Mouse (Mus musculus) CD4-positive helper T cell, adult 2 months (primary cell): Measurements from ENCODE around the gene Celf5.
A peak's percentile ranks its signal among the peaks of the same experiment; 100 is the strongest.

ENCODE experiments used
- DNase-seq: peaks from one replicate; pipeline ENCODE4 v3.0.0-alpha.2; 2012; ENCODE audit warnings: low read depth, missing footprints, low spot score

Gene Celf5

DNA sequence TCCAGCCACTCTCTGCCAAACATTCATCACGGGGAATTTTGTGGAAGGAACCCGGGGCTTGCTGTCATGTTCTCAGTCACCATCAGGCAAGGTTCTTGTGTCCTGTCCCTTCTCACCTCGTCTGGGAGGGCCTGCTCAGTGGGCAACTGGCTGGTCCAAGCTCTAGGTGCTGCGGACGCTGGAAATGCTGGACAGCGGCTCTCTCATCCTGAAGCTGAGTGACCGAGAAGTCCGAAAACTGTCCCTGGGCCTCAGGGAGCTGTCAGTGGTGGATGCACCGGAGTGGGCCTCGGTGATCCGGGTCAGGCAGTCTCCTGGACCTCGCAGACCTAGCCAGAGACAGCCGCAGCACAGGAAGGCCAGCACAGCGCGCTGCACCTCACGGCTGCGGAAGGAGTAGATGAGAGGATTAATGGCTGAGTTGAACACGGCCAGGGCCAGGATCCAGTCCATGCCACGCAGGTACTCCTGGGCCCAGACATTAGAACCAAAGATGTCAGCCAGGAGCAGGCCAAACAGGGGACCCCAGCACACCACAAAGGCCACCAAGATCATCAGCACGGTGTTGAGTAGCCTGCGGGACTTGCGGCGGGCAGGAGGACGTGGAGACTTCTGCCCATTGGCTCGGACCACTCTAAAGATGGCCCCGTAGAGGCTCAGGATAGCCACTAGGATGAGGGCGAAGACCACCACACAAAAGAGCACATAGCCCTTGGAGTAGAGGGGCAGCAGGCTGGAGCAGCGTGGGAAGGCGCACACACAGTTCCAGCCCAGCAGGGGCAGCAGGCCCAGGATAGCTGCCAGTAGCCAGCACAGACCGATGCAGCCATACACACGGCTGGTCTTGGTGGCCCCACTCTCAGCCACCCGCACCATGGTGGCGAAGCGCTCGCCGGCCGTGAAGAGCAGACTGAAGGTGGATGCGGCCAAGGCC lies 16.1 kb upstream of the Celf5 start:
- DNase-seq = peak; percentile 52

DNA sequence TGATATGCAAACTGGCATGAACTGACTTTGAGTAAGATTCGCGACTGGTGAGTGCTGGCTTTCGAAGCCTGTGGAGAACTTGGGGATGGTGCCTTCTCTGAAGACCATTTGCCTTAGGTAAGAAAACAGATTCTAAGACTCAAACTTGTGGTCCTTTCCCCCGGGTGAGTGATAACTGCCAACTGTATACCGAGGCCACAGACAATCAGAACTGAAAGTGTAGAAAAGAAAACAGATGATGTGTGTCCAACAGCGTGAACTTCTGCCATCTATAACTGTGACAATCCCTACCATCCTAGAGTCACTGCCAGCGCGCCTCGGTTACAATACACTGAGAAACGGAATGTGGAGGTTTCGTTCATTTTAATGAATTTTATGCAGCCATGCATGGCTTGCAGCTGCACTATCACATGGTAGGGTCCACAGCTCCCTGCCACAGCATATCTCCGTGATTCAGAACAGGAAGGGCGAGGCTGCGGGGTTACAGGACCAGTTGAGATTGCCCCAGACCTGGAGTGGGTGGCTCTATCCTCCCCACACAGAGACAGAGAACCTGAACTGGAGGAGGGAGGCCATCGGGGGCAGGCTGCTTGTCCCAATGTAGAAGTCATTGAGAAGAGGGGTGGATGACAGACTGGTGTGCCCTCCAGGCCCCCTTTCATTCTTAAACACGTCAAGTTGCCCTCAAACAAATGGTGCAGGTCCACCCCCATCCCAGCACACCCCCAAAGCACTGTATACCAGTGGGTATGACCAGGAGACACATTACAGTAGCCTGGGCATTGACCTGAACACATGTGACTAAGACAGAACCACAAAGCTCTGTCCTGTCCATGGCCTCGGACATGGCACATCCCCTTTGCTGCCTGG lies 15.1 kb upstream of the Celf5 start:
- no peak for DNase-seq

DNA sequence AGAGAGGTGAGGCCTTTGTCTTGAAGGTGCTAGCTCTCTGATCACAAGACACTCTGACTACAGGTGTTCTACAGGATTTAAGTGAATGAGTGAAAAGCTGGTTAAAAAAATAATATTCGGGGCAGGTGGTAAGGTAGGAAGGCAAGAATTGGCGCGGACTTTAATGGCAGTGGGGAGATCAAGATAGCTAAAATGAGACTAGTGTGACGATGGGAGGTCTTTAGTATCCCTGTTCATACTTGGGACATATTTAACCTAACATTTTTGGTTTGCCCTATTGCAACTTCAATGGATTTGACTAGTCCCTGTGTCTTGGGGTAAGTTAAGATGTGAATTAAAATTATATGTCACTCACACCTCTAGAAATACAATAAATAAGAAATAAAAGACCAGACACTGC lies 14.5 kb upstream of the Celf5 start:
- DNase-seq = no peak

DNA sequence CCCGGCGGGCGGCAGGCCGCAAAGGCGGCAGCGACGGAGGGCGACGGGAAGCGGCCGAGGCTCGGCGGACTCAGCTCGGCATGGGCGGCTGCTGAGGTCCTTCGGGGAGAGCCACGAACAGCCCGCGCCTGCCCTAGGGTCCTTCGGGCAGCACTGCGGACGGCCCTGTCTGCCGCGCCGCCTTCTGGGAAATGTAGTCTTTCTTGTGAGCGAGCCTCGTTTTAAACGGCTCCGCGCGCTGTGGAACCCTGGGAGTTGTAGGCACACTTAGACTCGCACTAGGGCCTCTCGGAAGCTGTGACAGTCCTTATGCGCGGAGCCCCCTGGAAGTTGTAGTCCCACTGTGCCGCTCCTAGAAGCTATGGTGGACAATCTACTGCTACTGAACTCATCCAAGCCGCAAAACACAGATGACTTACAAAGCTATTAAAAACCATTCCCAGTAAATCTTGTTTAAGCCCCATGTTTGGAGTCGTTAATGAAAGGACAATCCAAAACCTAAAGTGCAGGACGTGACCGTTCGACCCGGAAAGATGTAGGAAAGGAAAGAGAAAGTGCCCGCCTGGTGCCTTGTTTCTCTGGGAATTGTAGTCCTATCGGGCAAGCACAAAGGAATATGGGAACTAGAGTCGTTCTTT lies 13.9 kb upstream of the Celf5 start, which contains the start of gene Ncln:
TSS of gene Ncln (minus strand) at position 129 of the 638 bp plus-strand sequence.
- DNase-seq = peak; percentile 98

DNA sequence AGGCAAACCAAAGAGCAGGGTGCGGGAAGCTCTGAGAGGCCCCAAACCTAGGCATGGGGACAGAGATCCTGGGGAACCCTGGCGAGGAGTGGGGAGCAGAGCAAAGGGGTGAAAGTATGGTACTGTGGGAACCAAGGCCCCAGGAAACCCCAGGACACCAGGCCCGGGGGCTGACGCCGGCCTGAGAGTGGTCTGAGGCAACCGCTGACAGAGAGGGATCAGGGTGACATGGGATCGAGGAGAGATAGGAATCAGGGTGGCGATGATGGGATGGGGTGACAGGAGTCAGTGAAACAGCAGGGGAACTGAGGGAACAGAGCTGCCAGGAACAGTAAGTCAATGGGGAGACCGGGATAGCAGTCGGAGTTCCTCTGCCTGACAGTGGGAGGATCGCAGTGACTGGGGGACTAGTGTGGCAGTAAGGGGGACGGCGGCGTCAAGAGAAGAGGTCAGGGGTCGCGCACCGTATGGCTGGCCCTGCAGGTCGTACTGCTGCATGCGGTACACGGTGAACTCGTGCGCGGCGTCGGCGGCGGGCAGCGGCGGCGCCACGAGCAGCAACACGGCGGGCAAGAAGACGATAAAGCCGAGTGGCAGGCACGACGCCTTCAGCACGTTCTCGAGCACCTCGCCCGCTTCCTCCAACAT lies 13.2 kb upstream of the Celf5 start:
- no peak for DNase-seq

DNA sequence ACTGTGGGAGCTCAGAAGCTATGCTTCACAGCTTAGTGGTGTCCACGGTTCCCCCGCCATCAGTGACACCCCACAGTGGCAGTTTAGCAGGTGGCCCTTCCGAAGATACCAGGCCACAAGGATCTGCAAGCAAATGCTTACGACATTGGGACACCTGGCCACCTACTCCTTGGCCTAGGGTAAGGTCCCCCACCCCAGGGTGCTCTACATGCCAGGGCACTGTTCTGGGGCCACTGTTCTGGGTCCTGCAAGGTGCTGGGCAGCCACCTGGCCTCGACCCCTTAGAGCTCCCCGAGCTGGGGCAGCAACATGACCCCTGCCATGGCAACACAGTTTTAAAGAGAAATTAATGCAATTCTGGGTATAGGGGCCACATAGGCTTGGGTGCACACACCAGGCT lies 12.6 kb upstream of the Celf5 start:
- DNase-seq = no peak

DNA sequence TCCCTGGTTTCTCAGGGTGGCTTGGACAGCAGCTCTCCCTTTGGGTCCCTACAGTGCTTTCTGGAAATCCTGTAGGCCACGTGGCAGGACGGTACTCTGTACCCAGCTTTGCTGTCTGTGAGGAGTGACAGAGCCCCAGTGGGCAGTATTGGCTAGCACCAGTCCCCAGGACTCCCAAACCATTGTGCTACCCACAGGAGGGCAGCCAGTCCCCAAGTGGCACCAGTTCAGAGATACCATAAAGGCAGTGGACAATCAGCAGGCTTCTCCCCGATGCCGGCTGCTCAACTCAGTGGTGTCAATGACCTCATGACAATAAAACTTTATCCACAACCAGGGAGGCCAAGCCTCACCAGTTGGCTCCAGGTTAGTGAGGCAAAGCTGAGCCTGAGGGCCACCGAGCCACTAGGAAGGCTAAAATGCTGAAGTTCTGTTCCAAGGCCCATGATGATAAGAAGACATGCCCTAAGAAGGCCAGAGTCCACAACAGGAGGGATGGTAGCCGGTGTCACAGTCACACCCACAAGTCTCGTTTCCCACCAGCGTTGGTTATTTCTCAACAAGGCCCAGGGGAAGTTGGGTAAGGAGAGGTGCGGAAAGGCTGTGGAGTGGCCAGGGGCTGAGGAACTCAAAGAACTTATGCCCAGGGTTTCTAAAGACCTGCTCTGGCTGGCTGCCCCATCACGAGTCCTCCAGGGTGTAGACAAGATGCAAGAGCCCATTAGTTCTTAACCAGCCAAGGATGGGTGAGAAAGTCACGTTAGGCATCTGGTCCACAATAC lies 11.9 kb upstream of the Celf5 start:
- no peak for DNase-seq

DNA sequence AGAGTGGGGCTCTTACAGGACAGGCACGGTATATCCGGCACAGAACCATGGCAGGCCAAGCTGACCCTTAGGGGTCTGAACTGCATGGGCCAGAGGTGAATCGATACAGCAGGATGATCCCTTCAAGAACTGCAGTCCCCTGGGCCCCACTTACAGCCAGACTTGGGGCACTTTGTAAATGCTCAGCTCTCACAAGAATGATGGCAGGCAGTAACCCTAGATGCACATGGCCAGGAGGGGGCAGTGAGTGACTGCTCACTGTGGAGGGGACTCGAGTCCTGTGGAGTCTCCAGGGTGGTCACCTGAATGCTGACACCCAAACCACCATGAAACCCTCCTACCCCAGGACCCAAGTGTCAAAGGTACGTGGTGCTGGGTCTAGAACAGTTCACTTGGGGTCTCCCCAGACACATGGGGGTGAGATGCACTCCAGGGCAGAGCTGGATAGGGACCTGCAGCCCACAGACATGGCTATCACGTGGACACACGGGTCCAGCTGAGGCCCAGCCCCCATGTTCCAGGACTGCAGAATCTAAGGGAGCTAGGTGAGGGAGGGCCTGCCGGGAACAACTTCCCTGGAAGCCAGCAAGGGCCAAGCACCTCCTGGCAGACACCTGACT lies 11.2 kb upstream of the Celf5 start:
- DNase-seq = no peak

DNA sequence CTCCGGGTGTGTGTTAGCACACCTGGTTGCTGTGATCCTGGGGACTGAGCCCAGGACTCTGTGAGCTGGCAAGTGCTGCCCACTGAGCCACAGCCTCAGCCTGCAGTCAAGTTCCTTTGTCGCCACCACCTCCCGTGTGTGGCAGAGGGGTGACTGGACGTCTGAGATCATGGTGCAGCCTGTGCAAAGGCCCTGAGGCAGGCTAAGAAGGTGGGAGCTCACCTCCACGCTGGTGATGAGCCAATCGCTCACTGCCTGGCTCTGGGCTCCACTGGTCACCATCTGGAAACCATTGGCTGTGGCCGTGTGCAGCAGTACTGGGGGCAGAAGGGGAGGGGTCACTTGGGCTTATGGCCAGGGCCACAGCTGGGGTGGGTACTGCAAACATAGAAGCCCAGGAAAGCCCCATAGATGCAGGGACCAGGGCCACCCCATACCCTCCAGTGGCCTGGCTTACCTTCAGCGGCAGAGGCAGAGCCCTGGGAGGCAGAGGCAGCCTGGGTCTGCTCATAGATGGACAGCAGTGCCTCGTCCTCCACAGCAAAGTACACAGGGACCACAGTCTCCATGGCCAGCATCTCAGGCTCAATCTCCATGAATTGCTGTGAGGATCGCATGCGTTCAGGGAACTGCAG lies 10.2 kb upstream of the Celf5 start:
- DNase-seq = no peak

DNA sequence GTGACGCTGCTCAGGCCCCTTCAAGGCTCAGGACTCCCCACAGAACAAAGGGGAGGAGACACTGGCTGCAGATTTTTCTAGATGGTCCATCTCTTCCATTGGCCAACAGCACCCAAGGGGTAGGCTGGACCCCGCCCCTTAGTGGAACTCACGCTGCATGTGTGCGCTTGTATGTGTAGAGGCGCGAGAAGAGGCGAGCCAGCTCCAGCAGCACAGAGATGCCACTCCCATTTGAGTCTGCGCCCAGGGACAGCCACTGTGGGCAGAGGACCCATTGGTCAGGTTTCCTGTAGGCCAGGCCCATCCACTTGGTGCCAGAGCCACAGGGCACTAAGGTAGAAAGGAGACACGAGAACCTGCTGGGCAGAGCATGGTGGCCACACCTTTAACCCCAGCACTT lies 8.5 kb upstream of the Celf5 start:
- DNase-seq = no peak

DNA sequence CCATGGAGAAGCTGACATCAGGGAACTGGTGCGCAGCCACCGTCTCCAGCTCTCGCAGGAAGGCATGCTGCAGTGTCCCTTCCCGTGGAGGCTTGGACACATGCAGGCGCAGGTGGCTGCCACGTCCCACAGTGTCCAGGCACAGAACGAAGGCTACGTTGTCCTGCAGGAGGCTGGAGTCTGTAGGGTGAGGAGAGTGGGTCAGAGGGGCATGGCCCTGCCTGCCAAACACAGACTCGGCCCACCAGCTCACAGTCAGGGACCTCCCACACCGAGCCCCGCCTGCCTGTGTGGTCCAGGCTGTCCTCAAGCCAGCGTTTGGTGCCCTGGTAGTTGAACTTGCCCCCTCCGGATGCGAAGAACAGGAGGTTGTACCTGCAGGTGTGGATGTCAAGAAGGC lies 7.4 kb upstream of the Celf5 start:
- DNase-seq = no peak

DNA sequence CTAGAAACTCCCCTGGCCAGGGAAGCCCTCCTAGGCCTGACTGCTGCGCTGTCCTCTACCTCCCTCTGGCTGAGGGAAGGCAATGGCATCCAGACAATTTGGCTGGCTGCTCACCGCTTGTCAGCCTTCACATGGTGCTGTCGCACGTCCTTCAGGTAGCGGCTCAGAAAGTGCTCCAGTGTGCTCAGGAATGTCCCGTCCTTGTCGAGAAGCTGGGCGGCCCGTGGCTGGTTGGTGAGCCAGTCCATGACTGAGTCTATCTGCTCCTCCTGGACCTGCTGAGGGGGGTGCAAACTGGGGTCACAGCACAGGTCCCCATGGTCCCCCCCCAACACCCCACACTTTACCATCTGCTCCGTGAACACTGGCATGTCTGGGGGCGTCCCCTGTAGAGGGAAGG lies 5.6 kb upstream of the Celf5 start:
- no peak for DNase-seq

DNA sequence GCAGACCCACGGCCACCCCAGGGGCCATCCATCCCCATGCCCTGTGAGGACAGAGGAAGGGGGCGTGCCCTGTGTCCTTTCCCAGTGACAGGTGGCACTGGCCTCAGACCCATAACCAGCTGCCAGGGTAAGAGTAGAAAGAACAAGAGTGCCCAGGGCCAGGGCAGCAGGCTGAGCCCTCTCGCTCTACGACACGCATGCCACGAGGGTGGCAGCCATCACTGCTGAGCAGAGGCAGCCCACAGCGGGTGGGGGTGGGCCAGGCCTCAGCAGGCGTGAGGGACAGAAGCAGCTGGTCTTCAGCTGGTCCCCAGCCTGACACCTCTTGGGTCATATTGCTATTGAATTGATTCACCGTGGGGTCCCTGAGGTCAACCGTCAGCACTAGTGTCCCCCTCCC lies 4.0 kb upstream of the Celf5 start:
- no peak for DNase-seq

DNA sequence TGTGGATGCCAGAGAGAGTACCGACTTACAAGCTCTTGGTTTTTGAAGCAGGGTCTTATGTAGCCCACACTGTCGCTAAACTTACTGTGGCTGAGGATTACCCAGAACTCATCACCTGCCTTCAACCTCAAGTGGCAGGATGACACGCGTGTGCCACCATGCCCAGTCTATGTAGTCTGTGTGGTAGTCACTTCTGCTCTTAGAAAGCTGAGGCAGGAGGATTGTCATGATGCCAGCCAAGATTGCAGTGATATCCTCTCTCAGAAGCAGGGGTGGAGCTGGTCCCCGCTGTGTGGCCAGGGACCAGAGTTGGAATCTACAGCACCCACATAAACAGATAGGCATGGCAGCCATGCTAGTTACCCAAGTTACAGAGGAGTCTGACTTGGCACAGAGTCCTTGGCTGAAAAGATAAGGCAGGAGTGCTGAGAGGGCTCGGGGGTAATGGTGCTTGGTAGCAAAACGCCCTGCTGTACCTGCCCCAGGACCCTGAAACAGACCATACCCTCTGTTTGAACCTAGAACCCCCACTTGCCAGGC lies 3.0 kb upstream of the Celf5 start:
- no peak for DNase-seq

DNA sequence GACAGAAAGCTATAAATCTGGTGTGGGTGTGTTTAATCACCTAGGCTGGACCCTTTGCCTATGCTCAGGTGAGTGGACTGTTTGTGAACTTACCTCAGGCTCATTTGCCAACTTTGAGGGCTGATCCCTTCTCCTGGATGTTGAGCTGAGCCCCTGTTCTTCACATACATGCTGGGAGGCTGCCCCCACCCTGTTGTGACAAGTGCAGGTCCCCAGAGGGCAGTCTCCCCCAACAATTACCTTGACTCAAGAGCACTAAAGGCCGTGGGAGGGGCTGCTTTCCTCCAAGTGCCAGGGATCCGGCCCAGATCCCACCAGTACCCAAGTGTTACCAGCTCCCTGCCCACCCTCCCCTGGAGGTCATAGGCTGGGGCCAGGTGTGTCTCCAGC lies 2.5 kb upstream of the Celf5 start:
- DNase-seq = peak; percentile 60

DNA sequence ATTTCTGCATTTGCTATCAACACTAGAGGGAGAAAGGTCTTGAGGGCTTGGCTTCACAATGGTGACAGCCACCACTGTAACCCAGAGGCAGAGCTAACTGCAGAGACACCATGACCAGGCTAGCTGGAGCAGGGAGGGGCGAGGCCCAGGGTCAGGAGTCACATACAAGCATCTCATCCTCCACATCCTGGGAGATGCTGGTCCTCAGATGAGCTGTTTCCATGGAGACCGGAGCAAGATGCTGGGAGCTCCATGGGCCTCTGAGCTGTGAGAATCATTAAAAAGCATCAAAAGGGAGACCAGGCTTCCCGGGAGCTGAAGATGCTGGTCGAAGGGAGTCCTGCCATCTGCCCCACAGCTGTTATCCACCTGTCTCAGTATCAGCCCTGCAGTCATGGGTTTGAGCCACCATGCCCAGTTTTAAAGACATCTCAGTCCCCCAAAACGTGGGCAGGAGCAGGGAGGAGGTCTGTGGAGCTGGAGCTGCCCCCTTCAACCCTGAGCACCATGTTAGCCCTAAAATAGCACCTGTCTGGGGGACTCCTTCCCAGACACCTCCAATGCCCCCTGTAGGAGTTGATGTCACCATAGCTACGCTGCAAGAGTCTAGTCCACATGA lies 2.0 kb upstream of the Celf5 start:
- no peak for DNase-seq

DNA sequence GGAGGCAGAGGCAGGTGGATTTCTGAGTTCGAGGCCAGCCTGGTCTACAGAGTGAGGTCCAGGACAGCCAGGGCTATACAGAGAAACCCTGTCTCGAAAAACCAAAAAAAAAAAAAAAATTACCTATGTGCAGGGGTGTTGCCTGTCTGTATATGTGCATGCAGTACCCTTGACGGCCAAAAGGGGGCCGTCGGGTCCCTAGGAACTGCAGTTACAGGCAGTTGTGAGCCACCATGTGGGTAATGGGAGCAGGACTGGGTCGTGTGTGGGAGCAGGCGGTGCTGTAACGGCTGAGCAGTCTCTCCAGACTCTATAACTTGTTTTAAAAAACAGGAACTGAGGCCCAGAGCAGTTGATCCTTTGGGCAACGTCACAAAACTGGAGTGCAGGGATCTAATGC lies 1.5 kb upstream of the Celf5 start:
- DNase-seq = peak; percentile 79

DNA sequence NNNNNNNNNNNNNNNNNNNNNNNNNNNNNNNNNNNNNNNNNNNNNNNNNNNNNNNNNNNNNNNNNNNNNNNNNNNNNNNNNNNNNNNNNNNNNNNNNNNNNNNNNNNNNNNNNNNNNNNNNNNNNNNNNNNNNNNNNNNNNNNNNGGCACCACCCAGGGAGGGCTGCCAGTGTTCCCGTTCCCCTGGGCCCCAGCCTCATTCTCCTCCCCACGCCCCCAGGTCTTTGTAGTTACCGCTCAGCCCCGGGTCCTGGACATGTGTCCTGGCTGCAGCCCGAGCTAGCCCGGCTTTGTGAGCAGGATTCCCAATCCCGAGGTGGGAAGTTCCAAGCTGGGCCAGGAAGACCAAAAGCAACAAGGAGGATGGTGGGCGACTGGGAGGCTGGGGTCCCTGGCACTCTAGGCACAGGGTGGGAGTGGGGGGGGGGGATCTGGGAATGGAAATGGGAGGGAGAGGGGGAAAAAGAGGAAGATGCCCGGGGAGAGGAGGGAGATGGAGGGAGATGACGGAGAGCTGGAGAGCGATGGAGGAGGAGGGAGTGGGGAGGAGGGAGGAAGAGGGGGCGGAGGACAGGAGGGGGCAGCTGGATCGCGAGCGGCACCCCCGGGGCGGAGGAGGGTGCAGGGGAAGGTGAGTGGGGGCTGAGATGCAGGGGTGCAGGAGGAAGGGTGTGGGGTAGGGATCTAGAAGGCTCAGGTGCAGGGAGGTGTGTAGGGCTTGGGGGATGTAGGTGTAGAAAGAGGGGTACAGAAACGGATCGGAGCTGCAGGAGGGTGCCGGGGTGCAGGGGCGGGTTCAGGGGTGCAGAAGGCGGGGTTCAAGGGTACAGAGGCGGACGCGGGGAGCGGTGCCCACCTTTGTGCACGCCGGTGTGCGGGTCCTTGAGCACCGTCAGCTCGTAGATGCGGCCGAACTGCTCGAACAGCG lies 640 bp downstream of the Celf5 start:
- no peak for DNase-seq
